Mouse (Mus musculus) ovary, postnatal 36 days (tissue): ENCODE results near the gene Ptpra.

Experiments used
- DNase-seq: peaks from one replicate; pipeline ENCODE4 v3.0.0; 2022; ENCODE audit warnings: low spot score, mixed read lengths

The Ptpra gene

GRCm38 (mm10) chr2:130442162-130442561 is 7.9 kb upstream of the Ptpra start:
- DNase-seq, result no peak

GRCm38 (mm10) chr2:130448449-130448848 is 1.6 kb upstream of the Ptpra start:
- DNase-seq, result no peak

GRCm38 (mm10) chr2:130449021-130449793 is 871 bp upstream of the Ptpra start:
- no peak for DNase-seq

- DNase-seq, result peak; percentile 83
Observed at GRCm38 (mm10) chr2:130450434-130450796, 337 bp downstream of the Ptpra start.

- DNase-seq, result no peak
Observed at GRCm38 (mm10) chr2:130451086-130451726, 1.1 kb downstream of the Ptpra start.

- DNase-seq, result no peak
Observed at GRCm38 (mm10) chr2:130451727-130452090, 1.6 kb downstream of the Ptpra start.

GRCm38 (mm10) chr2:130452266-130452665 is 2.2 kb downstream of the Ptpra start:
- DNase-seq, result no peak

GRCm38 (mm10) chr2:130453421-130453820 is 3.3 kb downstream of the Ptpra start:
- no peak for DNase-seq

GRCm38 (mm10) chr2:130454748-130455370 is 4.8 kb downstream of the Ptpra start:
- DNase-seq, result no peak

GRCm38 (mm10) chr2:130457871-130458270 is 7.8 kb downstream of the Ptpra start:
- no peak for DNase-seq

- no peak for DNase-seq
Observed at GRCm38 (mm10) chr2:130459576-130459975, 9.5 kb downstream of the Ptpra start.

- DNase-seq, result no peak
Observed at GRCm38 (mm10) chr2:130461287-130462071, 11.4 kb downstream of the Ptpra start.

- no peak for DNase-seq
Observed at GRCm38 (mm10) chr2:130466438-130466837, 16.4 kb downstream of the Ptpra start.

- no peak for DNase-seq
Observed at GRCm38 (mm10) chr2:130469366-130469765, 19.3 kb downstream of the Ptpra start.

- no peak for DNase-seq
Observed at GRCm38 (mm10) chr2:130469935-130470334, 19.9 kb downstream of the Ptpra start.

GRCm38 (mm10) chr2:130472908-130473510 is 22.9 kb downstream of the Ptpra start:
- DNase-seq, result no peak

GRCm38 (mm10) chr2:130475764-130476163 is 25.7 kb downstream of the Ptpra start:
- no peak for DNase-seq

- DNase-seq, result no peak
Observed at GRCm38 (mm10) chr2:130476666-130477297, 26.7 kb downstream of the Ptpra start.

GRCm38 (mm10) chr2:130482177-130482576 is 32.1 kb downstream of the Ptpra start:
- DNase-seq, result no peak

- no peak for DNase-seq
Observed at GRCm38 (mm10) chr2:130482700-130483099, 32.6 kb downstream of the Ptpra start.

GRCm38 (mm10) chr2:130484206-130484605 is 34.1 kb downstream of the Ptpra start:
- no peak for DNase-seq

GRCm38 (mm10) chr2:130488002-130488401 is 37.9 kb downstream of the Ptpra start:
- DNase-seq, result no peak
